Mouse (Mus musculus) gastrocnemius, postnatal 14 days (tissue): ENCODE measurements at regions not wholly inside any gene's neighbourhood (a gene's known extent, or its start where the extent isn't known, plus 50 kb on each side); places are given as distances from the start of the nearest gene placed in this dataset.

Experiments used
- DNase-seq: peaks from one replicate; pipeline ENCODE4 v3.0.0; 2021; ENCODE audit warnings: mixed read lengths
- intact Hi-C: fragments of 180-260 bp; cut with DNase I; formaldehyde crosslinking; loops from one replicate; pipeline ENCODE4 v1.15.1; 2025; ENCODE audit warnings: low total_unique reads

- intact Hi-C loops, result no loop called here
- no peak for DNase-seq
These were observed 54.1 kb downstream of the Nog start for GRCm38 (mm10) chr11:89247991-89248390.

- no peak for DNase-seq
- intact Hi-C loops, result no loop called here
These were observed 58.8 kb downstream of the Nog start for GRCm38 (mm10) chr11:89243370-89243769.

GRCm38 (mm10) chr11:89242130-89242529 lies 60.0 kb downstream of the Nog start:
- no peak for DNase-seq
- intact Hi-C loops, result no loop called here

- no peak for DNase-seq
- intact Hi-C loops, result no loop called here
These were observed 62.2 kb downstream of the Nog start for GRCm38 (mm10) chr11:89239891-89240290.

- intact Hi-C loops, result no loop called here
- no peak for DNase-seq
These were observed 65.2 kb downstream of the Nog start for GRCm38 (mm10) chr11:89236904-89237303.

- intact Hi-C loops, result no loop called here
- DNase-seq, result no peak
These were observed 69.2 kb downstream of the Nog start for GRCm38 (mm10) chr11:89232884-89233480.

GRCm38 (mm10) chr11:89229726-89230125 lies 72.4 kb downstream of the Nog start:
- intact Hi-C loops, result no loop called here
- peak; percentile 57 for DNase-seq

GRCm38 (mm10) chr11:89213204-89213603 lies 88.9 kb downstream of the Nog start:
- intact Hi-C loops, result no loop called here
- no peak for DNase-seq

- intact Hi-C loops, result no loop called here
- no peak for DNase-seq
These were observed 92.6 kb downstream of the Nog start for GRCm38 (mm10) chr11:89209531-89209950.

GRCm38 (mm10) chr11:89209072-89209471 lies 93.1 kb downstream of the Nog start:
- intact Hi-C loops, result no loop called here
- DNase-seq, result no peak

- no peak for DNase-seq
- intact Hi-C loops, result no loop called here
These were observed 95.3 kb downstream of the Nog start for GRCm38 (mm10) chr11:89206788-89207187.

- intact Hi-C loops, result no loop called here
These were observed 97.1 kb downstream of the Nog start for GRCm38 (mm10) chr11:89204948-89205545.

GRCm38 (mm10) chr11:89200458-89200857 lies 101.7 kb downstream of the Nog start:
- no peak for DNase-seq
- intact Hi-C loops, result no loop called here

More at GRCm38 (mm10) chr11:89204948-89205545, 97.1 kb downstream of the Nog start:
- DNase-seq, result no peak

- DNase-seq, result no peak
- intact Hi-C loops, result no loop called here
These were observed 109.3 kb downstream of the Nog start for GRCm38 (mm10) chr11:89192815-89193214.

GRCm38 (mm10) chr11:89186911-89187621 lies 113.4 kb downstream of the Gm525 start:
- intact Hi-C loops, result no loop called here
- DNase-seq, result peak; percentile 87

GRCm38 (mm10) chr11:89185862-89186261 lies 112.2 kb downstream of the Gm525 start:
- DNase-seq, result no peak
- intact Hi-C loops, result no loop called here

- intact Hi-C loops, result no loop called here
- no peak for DNase-seq
These were observed 107.8 kb downstream of the Gm525 start for GRCm38 (mm10) chr11:89181471-89181870.

GRCm38 (mm10) chr11:89178436-89178835 lies 104.8 kb downstream of the Gm525 start:
- no peak for DNase-seq
- intact Hi-C loops, result no loop called here

GRCm38 (mm10) chr11:89175511-89175910 lies 101.9 kb downstream of the Gm525 start:
- peak; percentile 22 for DNase-seq
- intact Hi-C loops, result no loop called here

- no peak for DNase-seq
- intact Hi-C loops, result no loop called here
These were observed 101.3 kb downstream of the Gm525 start for GRCm38 (mm10) chr11:89174967-89175366.

GRCm38 (mm10) chr11:89165278-89165677 lies 91.6 kb downstream of the Gm525 start:
- peak; percentile 84 for DNase-seq
- intact Hi-C loops, result loop anchor here (5.0 to 10.0 kb wide), 2 partner anchors 60 to 242 kb away; no protein-coding TSS in a partner anchor
